Mouse (Mus musculus): ENCODE results near the gene Hmmr. TPM values are rescaled to one million over a fixed set of nuclear protein-coding genes. Genes with fewer than 3 reads are reported as not detected.
"Not testable (repeated sequence)": the region's sequence is repeated elsewhere in the genome, so short reads cannot be mapped to it uniquely, and the experiment has no call there.

Gene Hmmr
- under 1 TPM; 0.43 to 0.62 TPM for total RNA-seq (2021)
- long read RNA-seq, experiment 1, result 0 reads
- long read RNA-seq, experiment 2, result 0 reads

DNA sequence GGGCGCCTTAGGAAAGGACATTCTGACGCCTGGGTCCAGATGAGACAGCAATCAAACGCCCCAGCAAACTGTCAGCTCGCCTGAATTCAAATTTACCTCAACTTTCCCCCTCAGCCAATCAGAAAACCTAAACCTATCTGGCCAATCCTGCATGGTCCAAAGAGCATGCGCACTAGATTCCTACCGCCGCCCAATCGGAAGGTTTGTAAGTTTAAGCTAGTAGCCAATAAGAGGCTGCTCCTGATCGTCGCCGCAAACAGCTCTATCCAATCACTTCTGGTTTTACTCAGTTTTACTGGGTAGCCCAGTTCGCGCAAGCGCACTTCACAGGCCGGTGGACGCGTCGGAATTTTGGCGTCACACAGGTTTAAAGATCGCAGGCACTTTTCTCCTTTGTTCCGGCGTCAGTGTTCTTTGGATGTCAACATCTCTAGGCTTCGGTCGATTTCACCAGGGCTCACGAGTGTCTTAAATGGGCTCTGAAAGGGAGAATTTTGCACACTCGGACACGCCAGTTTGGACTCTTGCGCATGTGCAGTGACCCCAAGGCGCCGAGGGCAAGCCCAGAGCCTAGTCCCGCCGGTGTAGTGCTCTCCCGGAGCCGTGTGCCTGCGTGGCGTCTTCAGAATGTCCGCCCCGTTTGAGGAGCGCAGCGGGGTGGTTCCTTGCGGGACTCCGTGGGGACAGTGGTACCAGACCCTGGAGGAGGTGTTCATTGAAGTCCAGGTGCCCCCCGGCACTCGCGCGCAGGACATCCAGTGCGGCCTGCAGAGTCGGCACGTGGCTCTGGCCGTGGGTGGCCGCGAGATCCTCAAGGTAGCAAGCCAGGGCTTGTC is at the start of gene Hmmr, which contains the start of gene Nudcd2:
Hmmr (minus strand) TSS at position 84 of the 836 bp plus-strand sequence.
Nudcd2 (plus strand) TSS at position 329 of the 836 bp plus-strand sequence.
- peak; percentile 91 for DNase-seq

DNA sequence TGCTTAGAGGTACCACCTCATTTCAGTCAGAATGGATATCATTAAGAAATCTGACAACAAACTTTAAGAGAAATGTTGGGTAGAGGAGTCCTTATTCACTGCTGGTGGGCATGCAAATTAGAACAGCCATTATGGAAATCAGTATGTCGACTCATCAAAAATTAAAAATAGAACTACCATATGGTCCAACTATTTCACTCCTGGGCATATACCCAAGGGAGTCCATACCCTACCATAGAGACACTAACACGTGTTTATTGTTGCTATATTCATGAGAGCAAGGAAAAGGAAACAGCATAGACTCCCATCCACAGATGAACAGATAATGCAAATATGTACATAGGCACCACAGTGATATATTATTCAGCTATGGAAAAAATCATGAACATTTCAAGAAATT is 48.6 kb upstream of the Hmmr start:
- no peak for DNase-seq

DNA sequence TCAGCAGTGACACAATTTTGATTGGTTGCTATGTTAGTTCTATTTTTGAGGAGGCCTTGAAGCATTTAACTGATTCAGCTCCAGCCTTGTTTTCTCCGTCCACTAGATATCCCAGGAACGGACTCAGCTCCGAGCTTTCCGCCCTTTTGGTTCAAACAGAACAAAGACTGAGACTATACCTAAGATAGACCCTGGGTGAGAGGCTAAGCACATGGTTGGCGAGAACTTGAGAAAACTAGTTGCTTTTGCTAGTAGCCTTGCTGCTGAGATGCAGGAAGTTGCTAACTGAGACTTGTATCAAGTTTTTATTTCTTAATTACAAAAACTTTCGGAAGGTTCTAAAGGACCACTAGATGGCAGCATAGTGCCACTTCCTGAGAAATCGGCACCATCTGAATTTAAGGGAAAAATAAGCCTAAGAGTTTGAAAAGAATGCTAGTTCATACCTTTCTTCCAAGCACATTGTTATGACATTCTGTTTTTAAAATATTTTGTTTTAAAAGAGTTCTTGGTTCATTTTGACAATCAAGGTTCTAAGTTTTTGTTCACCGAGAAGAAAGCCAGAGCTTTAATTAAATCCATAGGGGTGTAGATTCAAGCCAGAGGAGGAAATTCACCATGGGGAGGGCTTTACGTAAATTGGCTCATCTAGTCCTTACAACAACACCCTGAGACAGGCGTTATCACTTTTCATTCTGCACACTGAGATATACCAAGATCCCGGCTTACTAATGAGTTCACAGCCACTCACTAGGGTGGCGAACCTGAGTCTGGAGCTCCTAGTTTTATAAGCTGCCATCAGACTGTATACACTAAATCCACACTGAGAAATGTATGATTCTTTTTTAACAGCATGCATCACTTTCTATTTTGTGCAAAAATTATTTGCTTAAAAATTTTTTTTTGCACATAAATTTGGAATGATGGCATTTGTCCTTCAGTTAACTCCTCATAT is 42.4 kb upstream of the Hmmr start:
- DNase-seq, result no peak

DNA sequence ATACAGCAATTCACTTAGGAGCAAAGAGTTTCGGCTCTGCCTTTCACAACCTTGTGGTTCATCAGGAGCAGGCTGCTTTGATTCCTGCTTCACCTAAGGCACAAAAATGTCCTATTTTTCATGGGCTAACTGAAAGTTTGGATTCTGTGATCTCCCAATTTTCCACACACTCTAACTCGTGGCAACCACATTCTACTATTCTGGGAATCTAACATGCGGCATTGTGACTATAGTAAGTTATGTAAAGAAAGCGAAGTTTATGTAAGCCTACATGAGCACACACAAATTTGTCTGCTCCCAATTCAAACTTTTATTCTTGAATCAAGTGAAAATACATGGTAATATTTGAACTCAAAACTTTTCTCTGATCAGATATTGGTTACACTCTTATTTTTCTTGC is 31.5 kb upstream of the Hmmr start:
- no peak for DNase-seq

DNA sequence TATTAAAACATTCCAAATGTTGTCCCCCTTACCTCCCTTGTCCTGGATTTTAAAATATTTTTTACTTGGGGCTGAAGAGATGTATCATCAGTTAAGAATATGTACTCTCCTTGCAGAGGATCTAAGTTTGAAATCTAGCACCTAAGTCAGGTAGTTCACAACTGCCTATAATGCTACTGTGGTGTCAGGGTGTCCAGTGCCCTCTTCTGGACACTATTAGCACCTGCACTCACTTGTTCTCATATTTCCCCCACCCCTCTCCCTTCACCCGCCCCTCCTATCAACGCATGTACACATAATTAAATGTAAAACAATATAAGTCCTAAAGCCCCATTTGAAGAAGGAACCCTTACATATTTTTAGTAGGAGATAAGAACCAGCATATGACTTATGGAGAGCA is 30.2 kb upstream of the Hmmr start:
- no peak for DNase-seq

DNA sequence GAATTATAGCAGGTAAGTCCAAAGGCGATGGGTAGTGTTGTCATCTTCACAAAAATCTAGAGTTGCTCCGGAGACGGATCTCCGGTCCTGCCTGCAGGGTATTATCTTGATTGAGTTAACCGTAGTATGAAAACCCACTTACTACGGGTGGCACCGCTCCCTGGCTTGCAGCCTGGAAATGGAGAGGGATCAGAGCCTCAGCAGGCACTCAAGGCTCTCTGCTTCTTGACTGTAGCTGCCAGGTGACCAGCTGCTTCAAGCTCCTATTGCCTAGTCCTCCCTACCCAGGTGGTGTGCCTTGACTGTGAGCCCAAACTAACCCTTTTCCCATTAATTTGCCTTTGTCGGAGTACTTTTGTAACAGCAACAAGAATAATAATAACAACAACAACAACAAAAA is 26.7 kb upstream of the Hmmr start:
- no peak for DNase-seq

DNA sequence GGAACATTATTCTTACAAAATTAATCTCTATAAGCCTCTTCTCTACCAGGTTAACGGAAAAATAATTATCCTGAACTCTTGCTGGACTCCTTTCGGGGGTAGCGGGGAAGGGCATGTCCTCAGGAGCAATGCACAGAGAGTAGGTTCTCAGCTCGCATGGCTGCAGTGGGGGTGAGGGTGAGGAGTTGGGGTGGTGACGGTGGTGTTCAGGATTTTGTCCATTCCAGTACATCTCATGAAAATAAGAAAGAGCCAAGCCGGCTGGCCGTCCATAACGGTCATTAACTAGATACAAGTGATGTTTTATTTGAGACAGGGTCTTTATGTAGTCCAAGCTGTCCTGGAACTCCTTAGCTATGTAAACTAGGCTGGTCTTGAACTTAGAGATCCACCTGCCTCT is 22.7 kb upstream of the Hmmr start:
- DNase-seq, result no peak

DNA sequence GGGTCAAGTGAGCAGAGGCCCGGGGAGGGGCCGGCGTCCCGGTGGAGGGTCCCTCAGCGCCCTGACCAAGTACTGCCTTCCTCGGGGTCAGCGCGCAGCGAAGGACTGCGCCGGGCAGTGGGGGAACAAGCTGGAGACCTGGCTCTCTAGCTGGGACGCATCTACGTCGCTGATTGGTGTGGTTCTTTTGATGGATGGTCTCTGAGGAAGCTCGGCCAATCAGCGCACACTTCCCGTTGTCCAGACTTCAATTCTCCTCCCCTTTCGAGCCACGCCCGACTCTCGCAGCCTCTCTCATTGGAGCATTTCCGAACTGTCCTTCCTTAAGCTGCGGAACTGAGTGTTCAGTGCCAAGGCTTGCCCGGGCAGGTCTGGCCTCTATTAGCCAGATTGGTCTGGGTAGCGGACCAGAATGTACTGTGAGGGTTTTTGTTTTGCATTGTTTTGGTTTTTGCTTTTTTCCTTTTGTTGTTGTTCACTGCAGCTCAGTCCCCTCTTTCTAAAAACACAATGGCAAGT is 21.9 kb upstream of the Hmmr start, which contains the start of gene Ccng1:
Ccng1 (minus strand) TSS at position 203 of the 519 bp plus-strand sequence.
- DNase-seq, result peak; percentile 94

DNA sequence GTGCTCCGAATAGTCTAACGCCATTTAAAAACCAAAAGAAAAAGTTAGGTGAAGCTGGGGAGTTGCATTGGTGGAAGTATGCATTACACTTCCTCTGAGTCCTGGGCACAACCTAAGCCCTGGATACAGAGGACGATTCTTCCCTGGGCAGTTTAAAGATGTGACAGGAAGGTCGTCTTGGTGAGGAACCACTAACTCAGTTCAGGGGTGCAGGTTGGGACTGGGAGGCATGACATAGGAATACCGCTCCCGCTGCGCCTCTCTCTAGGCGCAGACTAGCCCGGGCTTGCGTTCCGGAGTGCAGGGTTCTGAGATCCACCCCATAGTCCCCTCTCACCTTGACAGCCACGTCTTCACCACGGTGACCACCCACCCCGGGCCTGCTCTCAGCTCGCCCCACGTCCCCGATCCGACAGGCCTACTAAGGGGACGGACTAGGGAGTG is 21.5 kb upstream of the Hmmr start:
- DNase-seq, result no peak

DNA sequence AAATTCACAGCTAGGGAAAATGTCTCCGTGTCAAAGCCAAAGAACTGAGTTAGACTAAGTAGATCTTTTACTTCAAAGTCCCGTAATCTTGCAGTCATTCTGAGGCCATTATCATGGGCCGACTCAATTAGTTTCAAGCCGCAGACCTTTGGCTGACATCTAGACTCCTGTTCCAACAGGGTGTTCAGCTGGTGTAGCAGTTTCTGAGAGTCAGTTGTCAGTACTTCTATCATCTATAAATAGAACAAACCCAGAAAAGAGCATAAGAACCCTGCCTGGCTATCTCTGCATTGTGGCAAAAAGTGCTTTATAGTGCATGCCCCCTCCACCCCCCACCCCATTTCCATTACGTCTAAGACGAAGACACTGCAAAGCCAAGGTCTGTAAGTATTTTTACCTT is 20.6 kb upstream of the Hmmr start:
- DNase-seq, result no peak

DNA sequence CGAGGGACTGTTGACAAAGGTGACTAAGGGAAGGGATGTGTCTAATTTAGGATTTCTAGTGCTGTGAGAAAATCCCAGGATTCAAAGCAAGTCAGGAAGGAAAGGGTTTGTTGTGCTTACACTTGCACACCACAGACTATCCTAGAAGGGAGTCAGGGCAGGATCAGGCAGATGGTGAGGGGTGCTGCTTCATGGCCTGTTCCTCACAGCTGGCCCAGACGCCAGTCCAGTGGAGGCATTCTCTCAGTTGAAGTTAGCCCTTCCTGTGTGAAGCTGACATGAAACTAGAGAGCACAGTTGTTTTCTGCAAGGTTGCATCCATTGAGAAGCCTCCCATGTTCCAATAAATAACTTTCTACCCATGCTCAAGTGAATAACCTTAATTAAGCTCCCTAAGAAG is 14.5 kb upstream of the Hmmr start:
- DNase-seq, result no peak

DNA sequence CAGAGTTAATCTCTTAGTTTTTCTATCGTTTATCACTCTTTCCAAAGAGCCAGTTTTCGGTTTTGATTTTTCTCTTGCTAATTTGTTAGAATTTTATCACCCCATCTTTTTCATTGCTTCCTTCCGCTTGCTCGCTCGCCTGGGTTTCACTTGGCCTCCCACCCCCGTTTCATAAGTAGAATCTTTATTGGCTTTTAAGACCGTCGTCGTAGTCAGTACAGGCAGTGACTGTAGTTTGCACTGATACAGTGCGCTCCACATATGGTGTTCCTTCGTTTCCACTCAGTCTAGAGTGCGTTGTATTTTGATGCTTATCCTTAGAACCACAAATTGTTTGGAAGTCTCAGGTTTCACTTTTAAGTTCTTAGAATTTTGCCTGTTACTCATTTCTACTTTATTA is 13.1 kb upstream of the Hmmr start:
- no peak for DNase-seq

DNA sequence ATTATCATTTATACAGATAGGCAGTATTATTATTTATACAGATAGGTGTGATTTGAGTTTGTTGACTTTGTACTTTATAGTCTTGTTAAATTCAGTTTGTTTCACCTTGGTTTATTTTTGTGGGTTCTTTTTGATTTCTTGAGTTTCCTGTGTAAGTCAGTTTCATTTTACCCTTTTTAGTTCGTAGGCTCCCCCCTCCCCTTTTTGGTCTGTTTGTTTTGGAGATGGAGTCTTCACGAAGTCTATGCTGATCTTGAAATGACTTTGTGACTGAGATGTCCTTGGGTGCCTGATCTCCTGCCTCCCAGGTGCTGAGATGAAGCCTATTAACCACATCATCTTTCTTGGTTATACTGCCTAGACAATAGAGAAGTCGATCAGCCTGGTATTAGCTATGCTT is 11.1 kb upstream of the Hmmr start:
- DNase-seq, result no peak

DNA sequence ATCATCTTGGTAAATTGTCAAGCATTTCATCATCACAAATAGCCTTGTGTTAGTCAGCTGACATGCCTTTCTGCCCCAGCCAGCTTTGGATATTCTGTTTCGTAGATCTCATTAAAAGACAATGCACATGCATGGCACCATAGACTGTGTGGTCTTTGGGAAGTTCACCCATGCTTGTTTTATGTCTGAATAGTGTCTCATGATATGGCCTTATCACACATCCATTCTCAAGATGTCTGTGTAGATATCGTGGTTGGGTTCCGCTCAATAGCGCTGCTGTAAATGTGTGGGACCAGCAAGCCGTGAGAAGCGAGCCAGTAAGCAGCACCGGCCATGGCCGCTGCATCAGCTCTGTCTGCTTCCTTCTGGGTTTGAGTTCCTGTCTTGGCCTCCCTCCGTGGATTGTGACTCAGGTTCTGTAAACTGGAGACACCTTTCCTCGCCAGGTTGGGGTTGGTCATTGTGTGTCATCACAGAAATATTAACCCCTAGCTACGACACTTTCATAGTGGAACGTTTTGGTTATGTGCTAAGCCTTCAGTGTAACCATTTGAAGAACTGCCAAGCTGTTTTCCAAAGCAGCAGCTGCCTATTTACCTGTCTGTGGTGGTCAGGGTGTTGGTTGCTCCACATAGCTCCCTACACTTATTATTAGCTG is 8.5 kb upstream of the Hmmr start:
- no peak for DNase-seq

DNA sequence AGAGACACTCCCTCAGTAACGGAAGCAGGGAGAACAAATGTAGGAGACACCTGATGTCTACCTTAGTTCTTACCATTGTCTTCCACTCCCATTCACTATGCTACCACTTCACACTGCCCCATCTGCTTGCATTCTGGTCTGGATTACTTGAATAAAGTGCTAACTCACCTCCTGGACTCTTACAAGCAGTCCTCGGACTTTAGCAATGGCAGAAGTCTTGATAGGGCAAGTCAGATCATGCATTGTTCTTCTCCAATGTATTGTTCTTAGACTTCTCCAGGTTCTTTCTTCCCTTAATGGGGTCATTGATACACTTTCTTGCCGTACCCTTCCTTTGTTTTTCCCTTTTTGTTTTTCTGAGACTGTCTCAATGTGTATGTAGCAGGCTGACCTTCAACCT is 4.1 kb upstream of the Hmmr start:
- no peak for DNase-seq

DNA sequence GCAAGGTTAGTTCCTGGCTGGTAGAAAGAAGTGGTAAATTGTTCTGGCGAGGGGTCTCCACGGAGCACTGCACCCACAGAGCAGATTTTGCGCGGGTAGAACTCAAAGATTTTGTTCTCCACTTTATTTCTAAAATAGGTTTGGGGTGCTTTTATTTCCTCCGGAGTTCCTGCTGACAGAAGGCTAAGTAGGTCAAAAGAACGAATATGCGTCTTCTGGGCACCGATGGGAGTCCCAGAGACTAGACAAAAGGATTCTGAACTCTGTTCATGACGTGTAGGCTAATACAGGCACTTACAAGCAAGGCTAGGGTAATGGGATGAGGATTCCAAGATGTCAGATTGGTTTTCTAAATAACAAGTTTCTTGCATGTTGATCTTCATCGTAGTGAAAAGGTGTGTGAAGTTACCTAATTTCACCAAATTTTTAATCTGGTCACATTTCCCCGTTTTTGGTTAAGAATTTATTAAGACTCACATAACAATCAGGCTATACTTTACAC is 1.1 kb upstream of the Hmmr start:
- no peak for DNase-seq

DNA sequence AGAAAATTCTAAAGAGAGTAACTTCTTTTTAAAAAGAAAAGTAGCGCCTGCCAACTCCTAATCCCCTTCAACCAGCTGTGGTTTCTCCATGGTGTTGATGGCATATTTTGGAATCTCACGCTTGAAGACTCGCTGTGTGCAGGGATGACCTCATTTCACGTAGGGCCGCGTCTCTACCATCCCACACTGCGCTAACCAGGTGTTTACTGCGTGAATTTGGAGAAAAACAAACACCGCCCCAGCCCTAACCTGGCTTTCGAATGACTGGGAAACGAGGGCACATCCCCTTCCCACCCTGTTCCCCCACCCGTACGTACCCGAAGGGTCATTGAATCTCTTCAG is 254 bp downstream of the Hmmr start:
- DNase-seq, result no peak

DNA sequence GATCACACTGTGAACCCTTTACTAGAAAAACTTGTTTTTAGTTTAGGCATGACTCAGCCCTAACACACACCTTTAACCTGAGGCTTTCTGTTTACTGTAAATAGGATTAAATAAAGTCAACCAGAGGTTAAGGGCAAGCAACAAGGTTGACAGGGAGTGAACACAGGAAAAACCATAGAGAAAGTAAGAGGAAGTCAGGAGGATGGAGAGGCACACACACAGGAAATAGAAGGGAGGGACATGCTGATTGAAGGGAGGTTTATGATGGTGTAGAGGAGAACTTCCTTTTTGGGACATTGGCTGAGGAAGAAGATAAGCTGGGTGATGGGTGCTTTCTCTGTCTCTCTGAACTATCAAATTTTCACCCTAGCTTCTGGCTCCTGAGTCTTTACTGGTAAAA is 14.9 kb downstream of the Hmmr start:
- no peak for DNase-seq

DNA sequence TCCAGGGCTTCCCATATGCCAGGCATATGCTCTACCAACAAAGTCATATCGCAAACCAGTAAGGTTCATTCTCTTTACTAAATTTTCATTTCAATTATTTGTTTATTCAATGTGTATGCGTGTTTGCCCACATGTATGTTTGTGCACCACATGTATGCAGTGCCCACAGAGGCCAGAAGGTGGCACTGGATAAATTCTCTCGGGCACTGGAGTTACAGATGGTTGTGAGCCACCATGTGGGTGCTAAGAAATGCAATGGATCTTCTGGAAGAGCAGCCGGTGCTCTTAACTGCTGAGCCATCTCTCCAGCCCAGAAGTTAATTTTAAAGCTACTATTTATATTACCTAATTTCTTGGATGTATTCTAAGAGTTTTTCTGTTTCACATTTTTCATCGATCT is 17.7 kb downstream of the Hmmr start:
- DNase-seq, result no peak

DNA sequence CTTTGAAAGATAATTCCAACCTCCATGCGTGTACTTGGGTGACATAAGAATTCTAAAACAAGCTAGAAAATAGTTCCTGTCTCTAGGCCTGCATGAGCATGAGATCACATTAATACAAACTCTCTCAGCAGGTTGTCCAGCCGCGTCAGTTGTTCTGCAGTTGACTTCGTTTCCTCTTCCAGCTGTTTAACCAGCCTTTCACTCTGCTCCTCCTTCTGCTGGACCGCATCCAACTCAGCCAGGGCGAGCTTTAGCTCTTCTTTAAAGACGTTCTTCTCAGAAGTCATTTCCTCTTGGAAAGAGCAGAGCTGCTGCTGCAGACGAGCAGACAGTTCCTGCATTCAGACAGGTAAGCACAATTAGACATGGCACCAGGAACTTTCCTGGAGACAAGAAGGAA is 19.4 kb downstream of the Hmmr start:
- no peak for DNase-seq

DNA sequence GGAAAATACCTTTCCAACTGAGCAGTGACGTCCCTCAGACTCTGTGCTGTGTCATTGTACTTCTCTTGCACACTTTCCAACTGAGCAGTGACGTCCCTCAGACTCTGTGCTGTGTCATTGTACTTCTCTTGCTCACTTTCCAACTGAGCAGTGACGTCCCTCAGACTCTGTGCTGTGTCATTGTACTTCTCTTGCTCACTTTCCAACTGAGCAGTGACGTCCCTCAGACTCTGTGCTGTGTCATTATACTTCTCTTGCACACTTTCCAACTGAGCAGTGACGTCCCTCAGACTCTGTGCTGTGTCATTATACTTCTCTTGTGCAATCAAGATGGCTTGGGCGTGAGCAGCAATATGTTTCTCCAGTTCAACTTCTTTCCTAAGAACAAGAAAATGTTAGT is 23.3 kb downstream of the Hmmr start:
- DNase-seq, result not testable (repeated sequence)

DNA sequence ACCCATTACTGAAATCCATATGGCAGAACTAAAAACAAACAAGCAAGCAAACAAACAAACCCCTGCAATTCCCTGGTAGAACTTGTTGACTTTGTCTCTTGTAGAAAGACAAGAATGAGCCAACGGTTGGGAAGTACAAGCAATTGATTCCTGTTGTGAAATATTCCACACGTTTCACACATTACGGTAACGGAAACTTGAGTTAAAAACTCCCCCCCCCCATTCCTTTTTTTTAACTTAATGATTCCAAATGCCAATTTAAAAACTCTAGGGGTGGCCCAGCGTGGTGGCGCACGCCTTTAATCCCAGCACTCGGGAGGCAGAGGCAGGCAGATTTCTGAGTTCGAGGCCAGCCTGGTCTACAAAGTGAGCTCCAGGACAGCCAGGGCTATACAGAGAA is 38.1 kb downstream of the Hmmr start, which contains the start of gene Mat2b:
Mat2b (minus strand) TSS at position 101 of the 400 bp plus-strand sequence.
- no peak for DNase-seq
